Mouse (Mus musculus) right cerebral cortex, postnatal 25 days (tissue): ENCODE results near the gene Ppp1r12a.

Experiments
- DNase-seq: peaks from one replicate; pipeline ENCODE4 v3.0.0; 2022

Gene Ppp1r12a

GRCm38 (mm10) chr10:108163021-108163410, 1.0 kb downstream of the Ppp1r12a start:
- no peak for DNase-seq

DNA sequence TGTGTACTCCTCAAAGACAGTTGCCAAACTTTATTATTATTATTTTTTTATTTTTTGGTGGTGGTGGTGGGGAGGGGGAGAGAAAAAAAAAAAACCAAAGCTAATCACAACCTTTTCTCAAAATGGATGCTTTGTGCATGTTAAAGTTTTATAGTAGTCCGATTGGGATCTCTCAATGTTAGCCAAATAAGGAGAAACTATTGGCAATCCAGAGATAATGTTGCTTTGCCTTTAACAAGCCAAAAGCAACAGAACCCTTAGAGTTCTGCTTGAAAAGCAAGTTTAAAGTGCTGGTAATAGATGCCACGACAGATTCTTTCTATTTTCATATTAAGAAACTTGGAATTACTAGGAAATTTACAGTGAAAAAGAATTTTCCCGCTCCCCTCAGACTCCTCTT, 1.5 kb downstream of the Ppp1r12a start:
- DNase-seq: no peak

GRCm38 (mm10) chr10:108167823-108168222, 5.8 kb downstream of the Ppp1r12a start:
- DNase-seq: no peak

DNA sequence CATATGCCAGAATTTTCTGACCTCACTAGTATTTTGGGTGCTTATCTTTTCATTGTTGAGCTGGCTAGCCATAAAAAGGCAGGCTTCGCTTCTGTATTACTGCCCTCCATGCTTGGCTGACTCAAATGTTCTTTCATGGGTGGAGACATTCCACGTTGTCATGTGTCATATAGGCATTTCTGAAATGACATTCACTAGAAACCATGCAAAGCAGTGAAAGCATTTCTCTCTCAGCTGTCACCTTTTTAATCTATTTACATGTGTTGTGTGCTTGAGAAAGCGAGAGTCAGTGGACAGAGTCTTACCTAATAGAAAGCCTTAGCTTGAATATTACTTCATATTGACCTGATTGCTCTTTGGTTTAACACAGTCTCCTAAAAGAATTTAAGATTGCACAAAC, 8.8 kb downstream of the Ppp1r12a start:
- no peak for DNase-seq

GRCm38 (mm10) chr10:108171637-108172036, 9.6 kb downstream of the Ppp1r12a start:
- DNase-seq: no peak

DNA sequence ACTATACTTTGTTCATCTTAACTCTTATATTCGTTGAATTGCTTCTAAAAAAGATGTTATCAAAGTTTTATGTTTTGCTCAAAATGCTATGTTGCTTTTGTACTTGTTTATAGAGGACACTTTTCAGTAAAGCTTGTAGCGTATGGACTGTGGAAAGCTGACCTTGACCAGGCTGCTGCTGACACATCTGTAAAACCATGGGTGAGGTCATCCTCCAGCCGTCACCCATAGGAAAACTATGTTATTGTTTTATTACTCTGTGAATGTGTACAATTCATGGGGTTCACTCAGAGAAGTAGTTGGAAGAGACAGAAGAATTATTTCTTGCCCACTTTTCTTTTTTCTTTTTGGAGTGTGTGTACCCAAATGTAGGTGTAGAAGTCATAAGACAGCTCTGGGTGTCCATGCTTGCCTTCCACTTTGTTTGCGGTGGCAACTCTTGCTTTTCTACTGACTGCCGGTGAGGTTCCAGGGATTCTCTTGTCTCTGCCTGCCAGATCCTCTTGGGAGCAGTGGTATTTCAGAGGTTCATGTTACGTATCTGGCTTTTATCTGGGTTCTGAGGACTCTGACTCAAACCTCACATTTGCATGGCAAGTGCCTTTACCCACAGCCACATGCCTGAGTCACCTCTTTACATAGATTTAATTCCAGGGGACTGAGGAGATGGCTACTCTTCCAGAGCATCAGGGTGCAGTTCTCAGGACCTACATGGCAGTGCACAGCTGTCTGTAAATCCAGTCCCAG, 11.0 kb downstream of the Ppp1r12a start:
- DNase-seq: no peak

GRCm38 (mm10) chr10:108174107-108174506, 12.1 kb downstream of the Ppp1r12a start:
- DNase-seq: no peak

DNA sequence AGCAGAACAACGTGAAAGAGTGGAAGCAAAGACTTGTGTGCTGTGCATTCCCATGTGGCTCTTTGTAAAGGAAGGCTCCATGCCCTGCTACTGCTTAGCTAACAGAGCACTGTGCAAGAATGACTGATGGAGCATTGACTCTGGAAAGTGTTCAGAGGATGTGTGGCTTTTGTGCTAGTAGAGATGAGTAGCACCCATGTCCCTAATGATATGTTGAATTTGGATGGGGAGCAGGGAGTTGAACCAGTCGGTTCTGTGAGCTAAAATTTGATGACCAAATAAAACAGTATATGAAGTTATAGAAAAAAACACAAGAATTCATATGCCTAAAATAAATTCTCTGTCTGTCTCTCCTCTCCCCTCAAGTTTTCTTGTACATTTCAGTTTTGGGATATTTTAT, 13.9 kb downstream of the Ppp1r12a start:
- no peak for DNase-seq

- DNase-seq: no peak
These were observed 16.4 kb downstream of the Ppp1r12a start for GRCm38 (mm10) chr10:108178285-108178848.

GRCm38 (mm10) chr10:108179404-108179803, 17.4 kb downstream of the Ppp1r12a start:
- DNase-seq: no peak

- DNase-seq: no peak
These were observed 18.3 kb downstream of the Ppp1r12a start for GRCm38 (mm10) chr10:108180313-108180712.

DNA sequence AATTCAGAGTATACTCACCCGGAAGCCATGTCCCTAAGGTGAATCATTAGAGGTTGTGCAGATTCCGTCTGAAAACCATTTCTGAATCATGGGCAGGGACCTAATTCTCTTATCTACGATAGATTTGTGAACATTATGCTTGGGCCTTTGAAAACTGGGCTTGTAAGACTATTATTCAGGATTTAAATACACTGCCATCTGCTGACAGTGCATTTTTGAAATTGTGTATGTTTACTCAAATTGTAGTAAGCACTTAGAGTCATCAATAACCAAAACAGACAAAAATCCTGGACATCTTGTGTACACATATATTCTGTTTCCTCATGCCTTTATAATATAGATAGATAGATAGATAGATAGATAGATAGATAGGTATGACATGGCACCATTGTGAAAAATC, 19.9 kb downstream of the Ppp1r12a start:
- DNase-seq: no peak

- no peak for DNase-seq
These were observed 20.4 kb downstream of the Ppp1r12a start for GRCm38 (mm10) chr10:108182386-108182785.

GRCm38 (mm10) chr10:108184763-108185162, 22.8 kb downstream of the Ppp1r12a start:
- DNase-seq: no peak

DNA sequence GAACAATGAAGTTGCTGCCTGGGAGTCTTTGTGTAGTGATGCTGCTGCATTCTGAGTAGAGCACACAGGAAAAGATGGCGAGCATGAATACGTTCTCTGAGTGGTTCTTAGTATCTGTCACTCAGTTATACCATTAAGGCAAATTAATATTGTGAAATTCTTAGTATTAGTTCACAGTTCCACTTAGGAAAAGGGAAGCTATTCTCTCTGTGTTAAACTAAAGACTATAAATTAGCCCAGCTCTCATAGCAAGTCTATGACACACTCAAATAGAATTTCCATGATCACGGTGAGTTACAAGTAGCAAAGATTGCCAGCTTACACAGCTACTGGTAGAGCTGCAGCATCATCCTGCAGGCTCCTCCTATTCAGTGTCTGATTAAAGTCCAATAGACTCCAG, 23.3 kb downstream of the Ppp1r12a start:
- no peak for DNase-seq

- DNase-seq: no peak
These were observed 27.3 kb downstream of the Ppp1r12a start for GRCm38 (mm10) chr10:108189303-108189702.

- DNase-seq: no peak
These were observed 28.0 kb downstream of the Ppp1r12a start for GRCm38 (mm10) chr10:108189986-108190385.

- no peak for DNase-seq
These were observed 28.6 kb downstream of the Ppp1r12a start for GRCm38 (mm10) chr10:108190626-108191025.

GRCm38 (mm10) chr10:108191381-108191787, 29.4 kb downstream of the Ppp1r12a start:
- DNase-seq: no peak

DNA sequence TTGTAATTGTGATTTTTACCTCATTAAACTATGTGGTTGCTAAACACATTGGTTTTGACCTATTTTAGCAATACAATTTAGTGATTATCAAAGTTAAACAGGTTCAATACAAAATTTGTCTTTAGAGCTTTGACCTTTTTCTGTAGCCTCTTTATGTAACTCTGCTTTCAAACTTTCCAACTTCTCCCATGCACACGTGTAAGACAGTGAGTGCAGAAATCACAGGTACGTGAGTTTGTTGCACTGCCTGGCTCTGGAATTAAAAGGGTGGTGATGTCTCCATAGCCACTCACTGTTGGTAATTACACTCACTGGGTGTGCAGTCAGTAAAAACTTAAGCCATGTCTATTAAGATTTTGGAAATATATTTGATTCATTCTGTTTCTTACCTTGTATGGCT, 30.3 kb downstream of the Ppp1r12a start:
- DNase-seq: no peak

GRCm38 (mm10) chr10:108196124-108196523, 34.1 kb downstream of the Ppp1r12a start:
- no peak for DNase-seq

- DNase-seq: no peak
These were observed 35.5 kb downstream of the Ppp1r12a start for GRCm38 (mm10) chr10:108197498-108197897.

DNA sequence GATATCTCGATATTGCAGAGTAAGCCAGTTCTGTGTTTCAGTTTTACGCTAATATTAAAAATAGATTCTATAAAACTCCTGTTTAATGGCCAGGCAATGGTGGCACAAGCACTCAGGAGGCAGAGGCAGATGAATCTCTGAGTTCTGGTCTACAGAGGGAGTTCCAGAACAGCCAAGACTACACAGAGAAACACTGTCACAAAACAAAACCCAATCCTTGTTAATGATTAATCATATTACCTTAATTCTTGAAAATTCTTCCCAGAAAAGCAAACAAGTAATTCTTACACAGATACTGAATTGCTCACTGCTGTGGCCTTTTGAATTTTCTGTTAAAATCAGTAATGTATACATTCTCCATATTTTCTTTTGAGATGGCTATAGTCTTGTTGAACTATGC, 37.0 kb downstream of the Ppp1r12a start:
- DNase-seq: no peak

DNA sequence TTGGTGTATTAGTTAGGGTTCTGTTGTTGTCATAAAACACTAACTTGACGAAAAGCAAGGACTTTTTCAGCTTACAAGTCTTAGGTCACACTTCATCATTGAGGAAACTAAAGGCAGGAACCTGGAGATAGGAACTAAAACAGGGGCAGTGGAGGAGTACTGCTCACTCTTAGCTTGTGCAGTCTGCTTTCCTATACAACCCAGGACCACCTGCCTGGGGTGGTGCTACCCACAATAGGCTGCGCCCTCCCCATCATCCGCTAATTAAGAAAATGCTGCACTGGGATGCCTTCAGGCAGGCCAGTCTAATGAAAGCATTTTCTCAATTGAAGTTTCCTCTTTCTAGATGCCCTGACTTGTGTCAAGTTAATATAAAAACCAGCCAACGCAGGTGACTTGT, 40.1 kb downstream of the Ppp1r12a start:
- DNase-seq: no peak

- DNase-seq: no peak
These were observed 41.4 kb downstream of the Ppp1r12a start for GRCm38 (mm10) chr10:108203440-108203839.
